Mouse (Mus musculus): ENCODE data around the gene Psmb10. TPM values are rescaled to one million over a fixed set of nuclear protein-coding genes. Genes with fewer than 3 reads are reported as not detected.

Gene Psmb10
- polyA plus RNA-seq, 1 experiment from 2014 or later, result 29.1 TPM

DNA sequence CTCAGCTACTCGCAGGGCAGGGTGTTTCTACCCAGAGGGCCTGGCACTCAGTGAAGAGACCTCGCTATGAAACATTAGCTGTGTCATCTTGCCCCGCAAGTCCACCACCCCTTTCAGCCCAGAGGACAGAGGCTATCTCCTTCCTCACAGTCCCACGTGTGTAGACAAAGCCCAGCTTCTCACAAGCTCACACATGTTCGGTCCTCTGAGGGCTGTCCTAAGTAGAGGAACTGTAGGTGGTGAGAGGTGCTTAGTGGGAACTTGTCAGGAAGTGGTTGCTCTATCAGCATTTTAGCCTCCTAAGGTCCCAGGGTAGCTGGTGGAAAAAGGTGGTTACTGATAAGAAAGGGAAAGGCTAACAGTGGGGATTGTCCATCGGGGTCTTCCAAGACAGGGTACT is 3.1 kb downstream of the Psmb10 start:
- no peak for DNase-seq (ENCODE audit: low spot score)
- Histone ChIP-seq H3K9me3 (replicated peaks) (no peaks in the 10 kb centered on the region), H3K4me3 (no peak overlapping the region), H3K27ac (replicated peaks) (no peak overlapping the region), H3K4me1 (peaks cover 25% of the 10 kb centered on the region), H3K36me3 (peaks cover 21% of the 10 kb centered on the region), H3K27me3 (ENCODE audit: low read depth, poor library complexity, severe bottlenecking) (no peaks in the 10 kb centered on the region)
- 87% methylated on average over 6 of the region's 6 CpGs for WGBS

DNA sequence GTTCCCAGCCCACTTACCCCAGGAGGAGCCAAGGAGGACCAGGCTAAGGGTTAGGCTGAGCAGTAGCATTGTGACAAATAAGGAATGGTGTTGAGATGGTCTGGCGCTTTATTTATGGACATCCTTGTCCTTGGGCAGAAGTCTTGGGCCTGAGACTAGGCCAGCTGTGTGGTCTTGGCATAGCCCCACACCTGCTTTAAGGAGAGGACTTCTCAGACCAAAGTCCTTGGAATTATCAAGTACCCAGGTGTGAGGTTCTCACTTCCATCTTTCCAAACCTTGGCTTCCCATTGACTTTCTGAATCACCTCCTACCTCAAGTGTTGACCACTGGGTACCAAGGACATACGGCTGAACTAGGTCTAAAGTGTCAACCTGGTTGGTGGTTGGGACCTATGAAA is 4.5 kb downstream of the Psmb10 start, which contains the start of gene Ctrl:
Gene Ctrl, minus strand, starts transcription at position 101 of the 400 bp plus-strand sequence.
- Histone ChIP-seq H3K36me3 (peaks cover 31% of the 10 kb centered on the region), H3K27me3 (ENCODE audit: low read depth, poor library complexity, severe bottlenecking) (no peaks in the 10 kb centered on the region), H3K27ac (replicated peaks) (no peak within 1 kb of the TSS), H3K9me3 (replicated peaks) (no peaks in the 10 kb centered on the region), H3K4me3 (no peak within 1 kb of the TSS), H3K4me1 (peaks cover 25% of the 10 kb centered on the region)
- WGBS, result 96% methylated on average over 2 of the region's 2 CpGs
- DNase-seq (ENCODE audit: low spot score), result no peak

DNA sequence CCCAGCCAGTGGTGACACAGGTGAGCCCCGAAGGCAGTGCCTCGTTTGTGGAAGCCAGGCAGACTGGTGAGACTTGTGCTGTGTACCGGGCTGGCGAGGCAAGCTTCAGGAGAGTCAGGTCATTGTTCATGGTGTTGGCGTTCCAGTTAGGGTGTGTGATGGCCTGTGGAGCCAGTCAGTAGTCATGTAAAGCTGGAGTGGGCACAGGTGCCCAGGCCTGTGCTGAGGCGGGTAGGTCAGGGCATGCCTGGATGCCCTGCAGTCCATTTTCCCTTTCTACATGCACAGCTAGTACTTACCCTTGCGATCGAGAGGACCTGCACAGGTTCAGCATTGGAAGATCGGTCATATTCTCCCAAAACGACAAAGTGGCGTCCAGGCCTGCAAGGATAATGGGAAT is 5.7 kb downstream of the Psmb10 start:
- Histone ChIP-seq H3K9me3 (replicated peaks) (no peaks in the 10 kb centered on the region), H3K27me3 (ENCODE audit: low read depth, poor library complexity, severe bottlenecking) (no peaks in the 10 kb centered on the region), H3K4me1 (peaks cover 16% of the 10 kb centered on the region), H3K4me3 (no peak overlapping the region), H3K36me3 (peaks cover 31% of the 10 kb centered on the region), H3K27ac (replicated peaks) (no peak overlapping the region)
- DNase-seq (ENCODE audit: low spot score), result no peak
- 94% methylated on average over 11 of the region's 11 CpGs for WGBS

DNA sequence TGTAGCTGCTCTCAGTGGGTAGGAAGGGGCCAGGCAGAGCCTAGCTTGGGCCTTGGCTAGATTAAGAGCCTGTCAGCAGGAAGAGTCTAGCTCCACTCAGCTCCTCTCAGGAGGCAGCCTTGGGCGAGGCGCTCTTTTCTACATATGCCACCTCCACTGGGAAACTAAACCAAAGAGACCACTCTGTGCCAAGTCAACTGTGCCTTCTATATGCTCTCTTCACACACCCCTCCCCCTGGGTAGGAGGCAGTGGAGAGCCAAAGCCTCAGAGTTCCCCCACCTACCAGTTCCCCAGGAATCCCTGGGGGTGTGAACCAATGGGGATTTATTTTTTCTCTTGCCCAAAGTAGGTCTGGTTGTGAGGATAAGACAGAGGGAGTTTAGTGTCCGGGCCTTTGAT is 7.0 kb downstream of the Psmb10 start:
- Histone ChIP-seq H3K27ac (replicated peaks) (no peak overlapping the region), H3K4me1 (peaks cover 10% of the 10 kb centered on the region), H3K9me3 (replicated peaks) (no peaks in the 10 kb centered on the region), H3K36me3 (peaks cover 31% of the 10 kb centered on the region), H3K27me3 (ENCODE audit: low read depth, poor library complexity, severe bottlenecking) (no peaks in the 10 kb centered on the region), H3K4me3 (no peak overlapping the region)
- DNase-seq (ENCODE audit: low spot score), result no peak
- 91% methylated on average over 3 of the region's 3 CpGs for WGBS

DNA sequence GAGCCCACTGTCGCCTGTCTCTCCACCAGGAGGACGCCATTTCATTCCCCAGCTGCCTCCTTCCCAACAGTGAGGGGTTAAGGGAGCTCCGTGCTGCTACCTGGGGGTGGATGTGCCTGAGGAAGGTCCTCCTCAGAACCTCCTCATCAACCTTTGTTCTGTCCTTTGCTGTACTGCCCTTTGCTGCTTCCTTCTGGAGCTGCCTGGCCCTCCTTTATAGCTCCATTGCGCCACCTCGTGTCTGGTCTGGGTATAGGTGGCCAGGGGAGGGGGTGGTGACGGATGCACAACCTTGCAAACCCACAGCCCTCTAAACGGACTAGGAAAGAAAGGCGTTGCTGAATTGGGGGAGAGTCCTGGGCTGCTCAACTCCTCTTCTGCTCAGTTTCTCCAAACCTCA is 7.6 kb downstream of the Psmb10 start:
- Histone ChIP-seq H3K27ac (replicated peaks) (peak overlapping the region; percentile 75), H3K36me3 (peaks cover 31% of the 10 kb centered on the region), H3K4me1 (peaks cover 7% of the 10 kb centered on the region), H3K4me3 (no peak overlapping the region), H3K9me3 (replicated peaks) (no peaks in the 10 kb centered on the region), H3K27me3 (ENCODE audit: low read depth, poor library complexity, severe bottlenecking) (no peaks in the 10 kb centered on the region)
- peak; percentile 82 for DNase-seq (ENCODE audit: low spot score)
- 16% methylated on average over 8 of the region's 8 CpGs for WGBS

DNA sequence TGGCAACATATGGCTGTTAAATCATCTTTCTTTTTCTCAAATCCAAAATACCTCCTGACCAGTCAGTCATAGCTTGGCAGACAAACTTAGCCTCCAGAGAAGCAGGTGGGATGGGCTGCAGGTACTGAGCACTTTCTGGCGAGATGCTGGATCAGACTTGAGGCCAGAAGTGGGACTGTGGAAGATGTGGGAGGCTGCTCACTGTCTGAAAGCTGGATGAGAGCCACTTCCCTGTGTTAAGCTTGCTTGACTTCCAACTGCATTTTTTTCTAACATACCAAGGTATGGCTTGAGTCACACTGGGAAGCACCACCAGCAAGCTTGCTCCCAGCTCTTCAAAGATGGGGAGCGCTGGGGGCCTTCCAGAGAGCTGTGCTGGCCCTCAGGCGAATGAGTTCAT is 13.1 kb downstream of the Psmb10 start:
- DNase-seq (ENCODE audit: low spot score), result no peak
- H3K4me1 ChIP-seq, result 0 out of 2 replicates have a peak, but pooled peaks cover 4% of the 10 kb centered on the region

DNA sequence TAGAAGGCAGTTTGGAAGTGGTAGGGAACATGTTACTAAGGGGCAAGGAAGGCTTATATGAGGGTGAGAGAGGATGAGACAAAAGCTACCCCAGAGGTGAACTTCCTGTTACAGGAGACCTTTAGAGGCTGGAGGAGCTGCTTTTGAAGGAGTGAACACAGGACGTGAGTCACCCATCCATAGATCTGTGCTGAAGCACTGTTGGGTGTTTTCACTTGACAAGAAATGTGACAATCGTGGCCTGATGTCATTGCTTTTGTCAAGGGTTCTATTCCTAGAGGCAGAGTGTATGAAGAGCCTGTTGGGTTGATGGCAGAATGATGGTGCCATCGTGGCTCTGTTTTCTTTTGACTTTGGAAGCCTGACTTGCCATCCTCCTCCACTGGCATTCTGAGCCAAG is 18.9 kb downstream of the Psmb10 start:
- no peak overlapping the region for H3K27ac ChIP-seq (replicated peaks)
- 90% methylated on average over 3 of the region's 3 CpGs for WGBS

More for the DNA sequence above, 13.1 kb downstream of the Psmb10 start:
- no peak overlapping the region for H3K4me3 ChIP-seq
- WGBS, result 73% methylated on average over 3 of the region's 3 CpGs
- H3K27ac ChIP-seq (replicated peaks), result no peak overlapping the region
- H3K9me3 ChIP-seq (replicated peaks), result no peaks in the 10 kb centered on the region
- no peaks in the 10 kb centered on the region for H3K27me3 ChIP-seq (ENCODE audit: low read depth, poor library complexity, severe bottlenecking)
- peaks cover 24% of the 10 kb centered on the region for H3K36me3 ChIP-seq

DNA sequence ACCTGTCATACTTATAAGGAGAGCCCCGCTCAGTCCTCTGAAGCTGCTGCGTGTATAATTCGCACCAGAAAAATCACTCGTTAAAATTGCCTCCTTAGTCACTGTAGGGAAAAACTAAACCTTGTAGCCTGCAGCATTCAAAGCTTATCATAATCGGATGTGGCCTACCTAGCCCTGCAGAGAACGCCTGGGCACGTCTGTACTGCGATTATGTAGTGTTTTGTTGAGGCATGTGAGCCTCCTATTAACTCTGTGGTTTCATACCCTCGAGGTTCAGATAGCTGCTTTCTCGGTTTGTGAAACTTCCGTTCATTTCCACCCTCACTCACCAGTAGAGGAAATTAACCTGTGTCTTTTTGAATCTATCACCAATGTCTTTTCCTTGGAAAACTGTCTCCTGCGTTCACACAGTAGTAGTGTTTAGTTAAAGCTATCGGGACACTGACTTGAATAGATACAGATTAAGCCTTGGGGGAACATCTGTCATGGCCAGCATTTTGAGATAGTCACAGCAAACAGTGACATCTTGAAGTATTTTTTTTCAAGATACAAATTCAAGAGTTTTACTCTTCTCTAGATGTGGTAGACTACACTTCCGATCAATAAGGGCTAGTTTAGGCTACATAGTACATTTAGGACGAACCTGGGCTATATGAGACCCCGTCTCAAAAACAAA is 37.2 kb downstream of the Psmb10 start:
- Histone ChIP-seq H3K4me1 (peaks cover 11% of the 10 kb centered on the region), H3K4me3 (peak overlapping the region; percentile 89), H3K36me3 (no peaks in the 10 kb centered on the region), H3K27ac (replicated peaks) (peak overlapping the region; percentile 97), H3K9me3 (replicated peaks) (no peaks in the 10 kb centered on the region), H3K27me3 (ENCODE audit: low read depth, poor library complexity, severe bottlenecking) (no peaks in the 10 kb centered on the region)
- 44% methylated on average over 16 of the region's 16 CpGs for whole genome bisulfite sequencing
- no peak for DNase-seq (ENCODE audit: low spot score)

More for the DNA sequence above, 18.9 kb downstream of the Psmb10 start:
- Histone ChIP-seq H3K4me3 (no peak overlapping the region), H3K9me3 (replicated peaks) (no peaks in the 10 kb centered on the region), H3K4me1 (no peaks in the 10 kb centered on the region), H3K36me3 (peaks cover 42% of the 10 kb centered on the region), H3K27me3 (ENCODE audit: low read depth, poor library complexity, severe bottlenecking) (no peaks in the 10 kb centered on the region)
- no peak for DNase-seq (ENCODE audit: low spot score)

DNA sequence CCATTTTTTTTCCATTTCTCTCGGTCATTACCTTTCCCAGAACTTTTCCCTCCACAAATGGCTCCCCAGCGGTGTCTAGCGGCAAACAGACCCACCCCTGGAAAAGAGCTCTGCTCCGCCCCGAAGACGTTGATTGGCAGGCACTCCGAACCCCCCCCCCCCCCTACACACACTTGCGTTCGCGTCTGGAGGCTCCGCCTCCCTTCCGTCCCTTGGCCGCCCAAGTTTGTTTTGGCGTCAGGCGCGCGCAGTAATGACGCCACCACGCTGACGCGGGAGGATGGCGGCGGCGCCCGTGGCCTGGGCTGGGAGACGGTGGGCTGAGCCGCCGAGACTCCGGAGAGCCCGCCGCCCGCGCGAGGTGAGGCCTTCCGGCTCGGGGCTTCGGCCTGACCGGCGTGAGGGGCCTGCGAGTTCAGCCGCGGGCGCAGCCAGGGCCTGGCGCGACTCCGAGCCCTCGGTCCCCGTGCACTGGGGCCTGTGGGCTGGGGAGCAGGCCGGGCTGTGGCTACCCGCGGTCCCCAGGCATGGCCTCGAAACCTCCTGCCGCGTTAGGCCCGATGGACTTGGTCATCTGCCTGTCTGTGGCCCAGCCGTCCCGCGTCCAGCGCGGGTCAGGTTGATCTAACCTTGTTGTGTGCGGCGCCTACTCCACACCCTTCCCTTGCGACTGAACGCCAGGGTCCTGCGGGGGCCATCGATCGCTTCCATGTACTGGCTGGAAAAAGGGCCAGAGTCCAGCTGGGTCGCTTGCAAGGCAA is 37.9 kb downstream of the Psmb10 start, which contains the start of gene Pskh1:
Gene Pskh1, plus strand, starts transcription at position 262 of the 761 bp plus-strand sequence.
- Histone ChIP-seq H3K27ac (replicated peaks) (peak within 1 kb of the TSS; percentile 97), H3K27me3 (ENCODE audit: low read depth, poor library complexity, severe bottlenecking) (no peaks in the 10 kb centered on the region), H3K4me3 (peak within 1 kb of the TSS; percentile 89), H3K9me3 (replicated peaks) (no peaks in the 10 kb centered on the region), H3K36me3 (peaks cover under 1% of the 10 kb centered on the region; the same call in 1 of the 2 replicates), H3K4me1 (peaks cover 11% of the 10 kb centered on the region)
- under 1% methylated on average over 68 of the region's 68 CpGs for WGBS
- DNase-seq (ENCODE audit: low spot score), result peak; percentile 95

DNA sequence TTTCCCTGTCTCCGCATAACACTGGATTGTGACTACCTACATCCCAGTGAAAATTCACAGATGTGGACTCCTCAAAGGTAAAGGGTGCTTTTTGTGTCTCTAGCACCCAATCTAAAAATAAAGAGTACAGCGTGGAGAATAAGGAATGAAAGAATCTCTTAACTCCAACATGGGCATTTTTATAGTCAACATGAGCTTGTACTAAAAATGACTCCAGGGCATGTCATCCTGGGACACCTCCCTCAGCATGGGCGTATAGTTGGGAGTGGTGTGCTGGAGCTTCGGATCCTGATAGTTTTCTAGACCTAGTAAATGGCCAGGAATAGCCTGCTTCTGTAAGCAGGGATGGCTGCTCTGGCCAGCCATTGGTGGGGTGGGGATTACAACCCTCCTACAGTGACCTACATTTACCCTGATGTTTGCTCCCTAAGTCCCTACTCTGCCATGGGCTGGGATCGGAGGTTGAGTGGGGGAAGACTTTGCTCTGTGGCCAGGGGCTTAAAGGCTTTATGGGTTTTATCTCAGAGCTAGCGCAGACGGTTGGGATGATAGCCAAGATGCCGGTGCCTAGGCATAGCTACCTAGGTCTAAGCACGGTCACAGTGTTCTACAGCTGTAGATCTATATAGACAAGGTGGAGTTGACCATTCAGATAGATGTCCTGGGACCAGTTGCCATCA is 40.3 kb downstream of the Psmb10 start:
- 83% methylated on average over 9 of the region's 9 CpGs for WGBS
- Histone ChIP-seq H3K9me3 (replicated peaks) (no peaks in the 10 kb centered on the region), H3K4me1 (peaks cover 22% of the 10 kb centered on the region), H3K27ac (replicated peaks) (no peak overlapping the region), H3K4me3 (no peak overlapping the region), H3K36me3 (peaks cover 24% of the 10 kb centered on the region), H3K27me3 (ENCODE audit: low read depth, poor library complexity, severe bottlenecking) (no peaks in the 10 kb centered on the region)
- DNase-seq (ENCODE audit: low spot score), result no peak

DNA sequence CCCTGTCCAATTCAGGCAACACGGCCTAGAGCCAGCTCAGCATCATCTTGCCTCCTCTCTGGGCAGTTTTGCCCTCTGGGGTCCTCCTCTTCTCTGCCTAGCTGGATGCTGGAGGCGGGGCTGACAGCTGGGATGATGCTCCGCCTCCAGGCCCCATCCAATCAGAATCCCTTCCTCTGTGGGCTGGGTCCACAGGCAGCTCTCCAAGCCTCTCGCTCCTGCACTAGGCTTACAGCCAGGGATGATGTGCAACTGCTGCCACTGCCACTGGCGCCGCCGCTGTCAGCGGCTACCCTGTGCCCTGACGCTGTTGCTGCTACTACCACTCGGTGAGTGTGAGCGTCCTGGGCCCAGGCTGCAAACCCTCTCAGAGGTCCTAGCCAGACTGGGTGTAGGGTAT is 44.9 kb downstream of the Psmb10 start, which contains the start of gene Nrn1l:
Gene Nrn1l, plus strand, starts transcription at position 229 of the 400 bp plus-strand sequence.
- no peaks in the 10 kb centered on the region for H3K9me3 ChIP-seq (replicated peaks)
- H3K4me1 ChIP-seq, result peaks cover 15% of the 10 kb centered on the region
- peak within 1 kb of the TSS; percentile 35 for H3K4me3 ChIP-seq
- H3K27ac ChIP-seq (replicated peaks), result peak within 1 kb of the TSS; percentile 46; the same call in 1 of the 2 replicates
- DNase-seq (ENCODE audit: low spot score), result peak; percentile 79
- no peaks in the 10 kb centered on the region for H3K27me3 ChIP-seq (ENCODE audit: low read depth, poor library complexity, severe bottlenecking)
- H3K36me3 ChIP-seq, result peaks cover 70% of the 10 kb centered on the region
- 5% methylated on average over 11 of the region's 11 CpGs for WGBS

DNA sequence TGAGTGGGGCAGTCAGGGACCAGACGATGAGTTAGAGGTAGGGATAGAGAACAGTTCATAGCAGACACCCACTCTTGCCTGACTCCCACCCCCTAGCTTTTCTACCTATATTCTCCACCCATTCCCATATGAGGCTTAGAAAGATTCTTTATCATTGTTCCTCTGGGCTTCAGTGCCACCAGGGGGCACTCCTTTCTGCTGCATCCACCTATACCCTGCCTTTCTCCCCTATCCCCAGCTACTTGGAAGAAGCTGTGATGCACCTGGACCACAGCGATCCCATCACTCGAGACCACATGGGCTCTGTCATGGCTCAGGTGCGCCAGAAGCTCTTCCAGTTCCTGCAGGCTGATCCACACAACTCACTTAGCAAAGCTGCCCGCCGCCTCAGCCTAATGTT is 45.8 kb downstream of the Psmb10 start:
- Histone ChIP-seq H3K4me3 (no peak overlapping the region), H3K27me3 (ENCODE audit: low read depth, poor library complexity, severe bottlenecking) (no peaks in the 10 kb centered on the region), H3K9me3 (replicated peaks) (no peaks in the 10 kb centered on the region), H3K27ac (replicated peaks) (no peak overlapping the region), H3K36me3 (peaks cover 79% of the 10 kb centered on the region), H3K4me1 (peaks cover 15% of the 10 kb centered on the region)
- WGBS, result 87% methylated on average over 6 of the region's 6 CpGs
- no peak for DNase-seq (ENCODE audit: low spot score)
